Mouse (Mus musculus) left cerebral cortex, adult 11 months (tissue): ENCODE results near the gene Mbtd1.
A peak's percentile ranks its signal among the peaks of the same experiment; 100 is the strongest.

Experiments used
- DNase-seq: peaks from one replicate; pipeline ENCODE4 v3.0.0; 2022; ENCODE audit warnings: low spot score

Gene Mbtd1

DNA sequence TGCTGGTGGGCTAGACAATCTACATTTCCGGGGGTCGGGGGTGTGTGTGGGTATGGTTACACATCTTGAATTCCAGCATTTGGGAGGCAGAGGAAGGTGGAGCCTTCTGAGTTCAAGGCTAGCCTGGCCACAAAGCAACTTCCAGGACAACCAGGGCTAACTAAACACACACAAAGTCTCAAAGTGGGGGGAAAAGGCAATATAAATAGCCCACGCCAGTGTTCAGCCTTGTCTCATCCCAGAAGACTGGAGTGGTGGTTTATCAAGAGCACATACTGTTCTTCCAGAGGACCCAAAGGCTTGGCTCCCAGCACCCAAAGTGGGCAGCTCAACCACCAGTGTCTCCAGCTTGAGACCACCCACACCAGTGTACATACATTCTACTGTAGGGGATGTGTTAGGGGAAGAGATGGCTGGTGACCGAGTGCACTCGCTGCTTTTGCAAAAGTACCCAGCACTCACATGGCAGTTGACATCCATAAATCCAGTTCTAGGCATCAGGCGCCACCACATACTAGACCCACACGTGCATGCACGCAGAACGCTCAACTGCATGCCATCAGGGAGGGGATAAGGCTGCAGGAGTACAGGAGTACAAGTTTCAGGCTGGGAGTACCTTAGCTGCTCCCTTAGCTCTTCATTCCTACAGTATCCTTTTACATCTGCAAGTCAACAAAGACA, 63.4 kb downstream of the Mbtd1 start:
- DNase-seq, result no peak

DNA sequence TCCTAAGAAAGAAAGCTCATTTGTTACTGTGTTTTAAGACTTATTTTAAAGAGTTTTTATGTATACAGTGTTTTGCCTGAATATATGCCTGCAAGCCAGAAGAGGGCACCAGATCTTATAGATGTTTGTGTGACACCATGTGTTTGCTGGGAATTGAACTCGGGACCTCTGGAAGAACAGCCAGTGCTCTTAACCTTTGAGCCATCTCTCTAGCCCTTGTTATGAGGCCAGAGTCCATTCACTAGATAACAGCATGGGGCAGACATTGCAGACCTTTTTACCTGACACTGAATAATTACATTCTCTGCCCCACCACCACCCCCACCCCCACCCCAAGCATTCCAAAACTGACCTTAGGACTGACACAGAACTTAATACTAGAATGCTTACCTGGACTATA, 64.4 kb downstream of the Mbtd1 start:
- no peak for DNase-seq

DNA sequence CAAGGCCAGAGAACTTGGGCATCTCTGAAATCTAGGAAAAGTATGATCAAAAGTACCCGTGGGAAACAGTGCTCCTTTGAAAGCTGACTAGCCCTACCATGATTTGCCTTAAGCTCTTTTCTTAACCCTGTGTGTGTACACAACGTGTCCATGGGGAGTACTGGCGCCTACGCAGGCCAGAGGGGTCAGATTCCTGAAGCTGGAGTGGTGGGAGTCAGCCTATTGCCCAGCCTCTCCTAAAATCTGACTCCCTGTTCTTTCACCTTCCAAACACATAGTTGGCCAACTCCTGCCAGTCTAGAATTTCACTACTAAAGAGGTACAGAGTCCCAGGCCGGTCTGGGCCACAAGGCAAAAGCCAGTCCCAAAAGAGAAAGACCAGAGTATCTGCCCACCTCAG, 66.7 kb downstream of the Mbtd1 start:
- DNase-seq, result no peak

DNA sequence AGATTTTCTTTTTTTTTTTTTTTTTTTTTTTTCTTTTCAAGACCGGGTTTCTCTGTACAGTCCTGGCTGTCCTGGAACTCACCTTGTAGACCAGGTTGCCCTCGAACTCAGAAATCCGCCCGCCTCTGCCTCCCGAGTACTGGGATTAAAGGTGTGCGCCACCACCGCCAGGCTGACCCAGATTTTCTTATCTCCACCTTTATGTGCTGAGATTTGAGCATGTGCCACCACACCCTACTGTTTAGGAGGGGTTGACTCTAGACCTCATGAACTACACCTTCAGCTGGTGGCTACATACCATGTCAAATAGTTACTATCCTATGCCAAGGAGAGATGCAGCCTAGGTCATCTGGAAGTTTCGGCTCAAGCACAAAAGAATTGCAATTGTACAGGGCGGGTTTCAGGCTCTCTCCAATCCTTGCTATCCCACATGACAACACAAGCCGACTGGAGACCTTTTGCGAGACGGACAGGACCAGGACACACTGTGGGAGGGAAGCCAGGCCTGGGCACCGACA, 69.1 kb downstream of the Mbtd1 start:
- peak; percentile 32 for DNase-seq

DNA sequence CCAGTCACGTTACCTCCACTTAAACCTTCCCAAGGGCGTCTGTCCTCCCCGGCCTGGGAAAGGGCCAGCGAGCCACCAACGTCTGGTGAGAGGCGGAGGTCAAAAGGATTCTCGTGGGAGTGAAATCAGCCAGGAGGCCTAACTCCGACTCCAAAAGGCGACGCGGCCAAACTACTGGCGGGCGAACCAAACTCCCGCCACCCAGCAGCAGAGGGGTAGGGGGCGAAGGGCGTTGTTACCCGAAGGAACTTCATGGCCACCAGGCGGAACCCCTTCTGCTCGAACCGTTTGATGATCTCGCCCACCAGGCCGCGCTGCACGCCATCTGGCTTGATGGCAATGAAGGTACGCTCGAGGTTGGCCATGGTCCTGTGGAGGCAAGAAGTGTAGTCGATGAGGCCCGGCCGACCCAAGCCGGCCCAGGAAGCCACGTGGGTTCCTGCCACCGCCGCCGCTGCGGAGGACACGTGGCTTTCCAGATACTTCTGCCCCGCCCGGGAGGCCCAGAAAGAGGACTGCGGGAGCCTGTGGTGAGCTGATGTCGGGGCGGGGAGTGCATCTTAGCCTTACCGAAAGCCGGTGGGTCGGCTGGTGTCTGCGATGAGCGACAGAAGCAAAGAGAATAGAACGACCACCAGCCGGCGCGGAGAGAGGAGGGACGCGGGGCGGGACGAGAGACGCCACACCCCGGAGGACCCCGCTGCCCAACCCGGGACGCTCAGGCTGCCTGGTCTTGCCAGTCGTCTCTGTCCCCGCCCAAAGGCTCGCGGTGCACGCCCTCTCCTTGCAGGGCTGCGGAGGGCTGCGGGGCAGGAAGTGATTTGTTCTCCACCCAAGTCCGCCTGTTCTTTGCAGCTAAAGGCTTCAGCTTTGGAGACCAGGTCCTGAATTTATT, 69.9 kb downstream of the Mbtd1 start:
- peak; percentile 78 for DNase-seq

DNA sequence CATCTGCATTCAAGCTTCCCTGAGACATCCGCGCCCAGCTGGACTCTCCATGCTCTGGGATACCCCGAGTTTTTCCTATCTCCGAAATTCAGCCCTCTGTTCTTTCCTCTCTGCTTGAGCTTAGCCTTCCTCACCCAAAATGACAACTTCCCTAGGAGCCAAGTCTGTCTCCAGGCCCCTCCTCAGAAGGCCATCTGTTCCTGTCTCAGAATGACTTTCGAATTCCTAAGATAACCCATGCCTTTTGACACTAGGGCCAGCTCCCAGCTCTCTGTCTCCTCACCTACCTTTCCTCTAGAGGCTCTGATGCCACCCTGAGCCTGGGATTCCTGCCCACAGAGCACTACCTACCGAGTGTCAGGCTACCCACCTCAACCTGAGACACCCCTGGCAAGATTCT, 70.5 kb downstream of the Mbtd1 start, which contains the start of gene Nme2:
Nme2 (minus strand) TSS at position 101 of the 400 bp plus-strand sequence.
- DNase-seq, result no peak

DNA sequence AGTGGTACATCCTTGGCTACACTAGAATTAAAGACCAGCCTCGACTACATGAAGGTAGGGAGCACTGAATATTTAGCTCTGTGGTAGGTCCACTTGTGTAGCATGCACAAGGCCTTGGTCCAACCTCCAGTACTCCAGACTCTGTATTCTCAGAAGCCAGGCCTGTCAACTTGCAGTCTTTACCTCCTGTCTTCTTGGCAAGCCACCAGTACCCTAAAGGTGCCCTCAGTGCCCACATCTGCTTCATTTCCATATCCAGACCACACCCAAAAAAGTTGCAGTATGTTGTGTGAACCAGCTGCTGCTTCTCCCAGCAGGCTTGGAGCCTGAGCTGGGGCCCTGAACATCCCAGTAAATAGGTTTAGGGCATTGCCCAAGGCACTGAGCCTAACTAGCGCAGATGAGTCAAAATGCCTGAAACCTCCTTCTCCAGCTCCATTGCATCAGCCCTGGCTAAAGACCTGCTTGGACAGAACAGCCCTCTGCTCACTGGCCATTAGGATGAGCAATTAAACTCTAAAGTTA, 71.4 kb downstream of the Mbtd1 start:
- DNase-seq, result no peak

DNA sequence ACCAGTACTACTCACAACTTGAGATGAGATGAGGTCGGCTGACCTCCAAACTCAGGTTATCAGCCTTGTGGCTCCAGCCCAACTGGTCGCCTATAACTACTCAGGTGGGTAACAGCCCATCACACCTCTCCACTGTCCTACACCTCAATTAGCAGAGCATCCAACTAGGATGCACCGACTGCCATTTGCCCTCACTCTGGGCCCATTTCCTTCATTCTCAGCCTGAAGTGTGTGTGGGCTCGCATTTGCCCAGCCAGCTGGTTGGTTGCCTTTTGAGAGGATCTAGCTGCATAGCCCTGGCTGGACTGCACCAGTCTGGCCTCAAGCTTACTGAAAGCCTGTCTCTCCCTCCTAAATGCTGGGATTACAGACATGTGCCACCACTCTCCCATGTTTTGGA, 72.1 kb downstream of the Mbtd1 start:
- no peak for DNase-seq

DNA sequence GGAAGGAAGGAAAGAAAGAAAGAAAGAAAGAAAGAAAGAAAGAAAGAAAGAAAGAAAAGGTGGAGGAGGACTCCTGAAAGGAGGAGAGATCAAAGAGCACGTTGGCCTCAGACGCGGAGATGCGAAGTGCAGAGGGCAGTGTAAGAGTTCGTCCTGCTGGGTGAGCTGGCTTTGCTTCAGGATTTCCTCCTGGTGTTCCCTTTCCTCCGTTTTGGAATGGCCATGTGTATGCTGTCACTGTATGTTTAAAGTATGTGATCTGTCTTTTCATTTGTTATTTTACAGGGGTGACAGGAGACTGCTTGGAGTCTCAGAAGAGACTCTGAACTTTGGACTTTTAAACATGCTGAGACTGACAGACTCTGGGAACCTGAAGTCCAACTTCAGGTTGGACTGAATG, 75.8 kb downstream of the Mbtd1 start:
- no peak for DNase-seq

DNA sequence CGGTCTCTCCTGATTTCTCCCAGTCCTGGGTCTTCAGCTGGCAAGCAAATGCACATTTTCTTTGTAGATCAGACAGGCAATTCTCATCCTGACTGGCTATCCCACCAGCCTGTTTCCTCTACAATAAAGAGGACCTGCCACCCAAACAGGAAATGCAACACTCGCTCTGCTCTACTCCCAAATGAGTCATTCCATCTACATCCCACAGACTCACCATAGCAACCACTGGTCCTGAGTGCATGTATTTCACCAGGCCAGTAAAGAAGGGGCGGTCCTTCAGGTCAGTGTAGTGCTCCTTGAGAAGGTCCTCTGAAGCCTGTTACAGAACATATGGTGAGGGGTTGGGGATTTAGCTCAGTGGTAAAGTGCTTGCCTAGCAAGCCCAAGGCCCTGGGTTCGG, 77.4 kb downstream of the Mbtd1 start:
- DNase-seq, result no peak

DNA sequence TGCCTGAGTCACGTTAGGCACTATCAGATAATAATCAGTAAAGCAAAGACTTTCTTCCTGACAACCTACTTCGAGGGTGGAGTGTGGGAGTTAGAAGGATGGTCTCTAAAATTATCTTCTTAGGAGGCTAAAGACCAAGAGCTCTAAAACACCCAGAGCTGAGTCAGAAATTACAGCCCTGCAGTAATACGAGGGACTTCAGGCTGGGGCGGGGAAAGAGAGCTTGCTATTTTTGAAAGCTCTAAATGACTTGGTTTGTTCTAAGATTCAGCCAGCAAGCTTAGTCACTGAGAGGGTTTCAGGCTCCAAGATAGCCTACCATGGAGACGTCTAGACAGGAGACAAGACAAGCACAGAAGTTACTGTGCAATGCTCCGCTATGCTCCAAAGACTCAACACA, 79.7 kb downstream of the Mbtd1 start:
- DNase-seq, result no peak

DNA sequence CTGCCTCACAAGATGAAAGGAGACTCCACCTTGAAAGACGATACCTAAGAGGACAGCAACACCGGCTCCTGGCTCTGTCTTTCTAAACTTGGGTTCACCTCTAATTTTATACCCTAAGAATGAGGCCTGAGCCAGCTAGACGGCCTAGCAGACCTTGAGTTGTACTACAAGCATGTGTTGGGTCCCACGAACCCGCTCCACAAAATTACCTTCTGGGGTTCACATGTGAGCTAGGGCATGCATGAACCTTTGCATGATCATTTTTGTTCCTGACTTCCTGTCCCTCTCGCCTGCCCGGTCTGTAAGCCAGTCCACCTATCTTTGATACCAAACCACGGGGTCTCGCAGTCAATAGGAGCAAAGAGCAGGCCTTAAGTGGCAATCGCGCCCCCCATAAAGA, 81.7 kb downstream of the Mbtd1 start:
- DNase-seq, result no peak

DNA sequence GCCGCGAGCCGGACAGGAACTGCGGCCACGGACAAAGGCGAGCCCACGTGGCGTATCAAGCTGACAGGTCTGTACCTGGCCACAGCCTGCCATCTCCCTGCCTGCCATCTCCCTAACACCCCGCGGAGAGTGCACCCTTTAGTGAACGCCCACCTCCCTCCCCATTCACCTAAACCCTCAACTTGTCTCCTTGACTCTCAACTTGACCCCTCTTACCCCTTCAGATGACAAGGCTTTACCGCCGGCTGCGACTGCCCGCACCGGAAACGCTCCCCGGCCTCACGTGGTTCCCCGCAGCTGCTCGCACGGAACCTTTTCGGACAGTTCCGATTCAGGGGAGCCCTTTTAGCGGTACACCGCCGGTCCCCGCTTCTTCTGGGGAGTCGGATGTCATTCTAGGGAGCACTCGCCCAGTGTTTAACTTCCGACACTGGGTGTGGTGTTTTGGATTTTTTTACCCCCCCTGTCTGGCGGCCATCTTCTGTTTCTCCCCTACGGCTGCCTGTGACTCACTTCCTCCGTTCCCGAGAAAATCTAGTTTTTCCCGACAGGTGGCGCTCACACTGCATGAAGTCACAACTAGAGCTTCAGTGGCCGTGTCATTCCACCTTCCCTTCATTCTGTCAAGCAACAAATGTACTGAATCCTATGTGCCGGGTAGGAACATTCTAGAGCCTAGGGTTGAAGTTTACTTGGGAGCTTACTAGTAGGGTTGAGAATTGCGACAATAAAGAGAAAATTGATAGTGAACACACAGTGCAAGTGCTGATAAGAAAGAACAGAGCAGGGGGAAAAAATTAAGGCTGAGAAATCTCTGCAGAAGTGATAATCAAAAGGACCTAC, 82.6 kb downstream of the Mbtd1 start, which contains the start of the genes Gm20390 and Nme1:
Gm20390 (minus strand) TSS at position 289 of the 843 bp plus-strand sequence.
Nme1 (minus strand) TSS at position 517 of the 843 bp plus-strand sequence.
- DNase-seq, result peak; percentile 97

DNA sequence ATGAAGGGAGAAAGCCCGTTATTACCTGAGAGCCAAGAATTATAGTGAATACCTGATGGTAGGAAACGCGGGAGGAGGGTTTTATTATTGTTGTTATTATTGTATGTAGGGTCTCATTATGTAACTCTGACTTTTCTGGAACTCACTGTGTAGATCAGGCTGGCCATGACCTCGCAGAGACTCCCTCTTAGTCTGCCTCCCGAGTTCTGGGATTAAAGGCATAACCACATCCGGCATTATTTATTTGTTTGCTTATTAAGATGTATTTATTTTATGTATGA, 83.1 kb downstream of the Mbtd1 start:
- no peak for DNase-seq

DNA sequence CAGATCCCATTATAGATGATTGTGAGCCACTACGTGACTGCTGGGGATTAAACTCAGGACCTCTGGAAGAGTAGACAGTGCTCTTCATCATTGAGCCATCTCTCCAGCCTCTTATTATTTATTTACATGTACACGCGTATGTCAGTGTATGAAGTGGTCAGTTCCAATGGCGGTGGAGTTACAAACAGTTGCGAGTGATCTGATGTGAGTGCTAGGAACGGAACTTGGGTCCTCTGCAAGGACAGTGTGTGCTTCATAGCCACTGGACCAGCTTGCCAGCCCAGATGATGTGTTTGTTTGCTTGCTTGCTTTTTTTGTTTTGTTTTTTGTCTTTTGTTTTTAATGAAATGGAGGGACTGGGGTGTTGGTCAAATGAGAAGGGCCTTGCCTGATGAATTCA, 83.5 kb downstream of the Mbtd1 start:
- no peak for DNase-seq

DNA sequence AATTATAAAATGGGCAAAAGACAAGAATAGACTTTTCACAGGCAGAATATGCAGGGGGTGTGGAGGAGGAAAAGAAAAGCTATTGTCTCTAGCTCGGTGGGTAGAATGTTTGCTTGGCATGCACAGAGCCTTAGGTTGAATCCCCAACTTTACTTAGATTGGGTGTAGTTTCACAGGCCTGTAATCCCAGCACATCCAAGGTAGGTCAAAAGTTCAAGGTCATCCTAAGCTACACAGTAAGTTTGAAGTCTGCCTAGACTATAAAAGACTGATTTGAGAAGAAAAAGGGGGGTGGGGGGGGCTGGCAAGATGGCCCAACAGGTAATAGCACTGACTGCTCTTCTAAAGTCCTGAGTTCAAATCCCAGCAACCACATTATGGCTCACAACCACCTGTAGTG, 84.1 kb downstream of the Mbtd1 start:
- no peak for DNase-seq

DNA sequence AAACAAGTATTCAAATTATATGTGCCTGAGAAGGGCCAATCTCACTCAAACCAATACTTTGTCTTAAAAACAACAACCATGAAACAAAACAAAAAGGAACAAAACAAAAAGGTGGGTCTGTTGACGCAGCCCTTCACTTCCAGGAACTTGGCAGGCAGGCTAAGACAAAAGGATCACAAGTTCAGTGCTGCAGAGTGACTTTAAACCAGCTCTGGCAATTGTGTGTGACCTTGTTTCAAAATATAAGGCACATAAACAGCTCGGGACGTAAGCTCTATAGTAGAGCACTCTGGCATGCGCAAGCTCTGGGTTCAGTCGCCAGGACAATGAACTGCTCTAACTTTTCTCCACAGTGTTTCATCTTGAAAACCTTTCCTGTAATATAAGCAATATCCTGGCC, 87.3 kb downstream of the Mbtd1 start:
- DNase-seq, result no peak

DNA sequence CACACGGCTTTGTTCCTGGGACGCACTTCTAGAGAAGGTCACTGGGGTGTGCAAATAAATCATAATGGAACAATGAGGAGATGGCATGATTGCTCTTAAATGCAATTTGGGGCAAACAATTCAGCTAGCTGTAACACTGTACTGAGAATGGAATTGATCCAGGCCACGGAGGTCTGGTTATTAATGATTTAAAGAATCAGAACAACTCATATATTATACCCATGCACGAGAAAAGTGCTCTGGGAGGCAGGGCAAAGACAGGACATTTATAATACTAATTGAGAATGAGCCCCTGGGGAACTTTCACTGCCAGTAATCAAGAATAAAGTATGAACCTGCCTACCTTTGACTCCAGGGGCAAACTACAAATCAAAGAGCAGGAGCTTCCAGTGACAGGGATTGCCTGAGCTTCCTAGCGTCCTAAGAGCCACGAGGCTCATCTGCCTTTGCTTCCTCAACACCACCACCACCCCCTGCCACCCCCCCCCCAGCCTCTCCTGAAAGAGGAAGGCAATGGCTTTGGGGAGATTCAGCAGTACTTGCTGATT, 93.9 kb downstream of the Mbtd1 start:
- no peak for DNase-seq

DNA sequence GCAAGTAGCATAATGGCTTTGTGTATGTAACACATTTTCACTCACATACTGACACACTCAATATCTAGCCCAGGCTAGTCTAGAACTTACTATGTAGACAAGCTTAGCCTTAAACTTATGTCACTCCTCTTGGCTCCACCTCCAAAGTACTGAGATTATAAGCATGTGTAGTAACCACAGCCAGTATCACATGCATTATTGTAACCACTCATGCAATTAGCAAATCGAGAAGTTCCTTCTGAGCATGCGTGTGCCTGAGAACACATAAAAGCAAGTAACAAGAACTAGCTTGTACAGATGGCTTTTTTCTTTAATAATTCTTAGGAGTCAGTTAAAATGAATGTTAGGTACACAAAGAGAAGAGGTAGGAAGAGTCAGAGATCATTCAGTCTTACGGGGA, 99.0 kb downstream of the Mbtd1 start:
- DNase-seq, result no peak

DNA sequence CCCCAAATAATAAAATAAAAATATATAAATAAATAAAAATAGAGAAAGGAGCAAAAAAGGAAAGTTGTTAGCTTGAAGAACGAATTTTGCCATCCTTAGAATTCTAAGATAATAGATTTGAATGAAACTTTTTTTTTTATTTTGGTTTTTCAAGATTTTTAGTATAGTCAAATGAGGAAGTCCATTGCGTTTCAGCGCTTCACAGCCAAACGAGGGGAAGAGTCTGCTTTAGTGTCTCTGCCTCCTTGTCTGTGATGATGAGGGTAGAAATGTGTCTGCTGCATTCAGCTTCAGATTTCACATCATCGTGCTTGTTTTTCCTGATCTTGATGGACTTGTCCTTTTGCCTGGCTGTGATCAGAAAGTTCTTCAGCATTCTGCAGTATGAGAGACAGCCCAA, 99.6 kb downstream of the Mbtd1 start:
- no peak for DNase-seq

DNA sequence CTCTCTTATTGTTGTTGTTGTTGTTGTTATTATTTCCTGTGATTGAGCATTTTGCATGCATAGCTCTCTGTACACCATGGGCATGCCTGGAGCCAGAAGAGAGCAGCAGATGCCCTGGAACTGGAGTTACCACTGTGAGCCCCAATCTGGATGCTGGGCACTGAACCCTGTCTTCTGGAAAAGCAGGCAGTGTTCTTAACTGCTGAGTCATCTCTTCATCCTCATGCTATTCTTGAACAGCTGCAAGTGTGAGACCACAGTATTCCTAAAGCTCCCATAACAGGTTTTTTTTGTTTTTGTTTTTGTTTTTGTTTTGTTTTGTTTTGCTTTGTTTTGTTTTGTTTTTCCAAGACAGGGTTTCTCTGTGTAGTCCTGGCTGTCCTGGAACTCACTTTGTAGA, 100.6 kb downstream of the Mbtd1 start:
- DNase-seq, result no peak

DNA sequence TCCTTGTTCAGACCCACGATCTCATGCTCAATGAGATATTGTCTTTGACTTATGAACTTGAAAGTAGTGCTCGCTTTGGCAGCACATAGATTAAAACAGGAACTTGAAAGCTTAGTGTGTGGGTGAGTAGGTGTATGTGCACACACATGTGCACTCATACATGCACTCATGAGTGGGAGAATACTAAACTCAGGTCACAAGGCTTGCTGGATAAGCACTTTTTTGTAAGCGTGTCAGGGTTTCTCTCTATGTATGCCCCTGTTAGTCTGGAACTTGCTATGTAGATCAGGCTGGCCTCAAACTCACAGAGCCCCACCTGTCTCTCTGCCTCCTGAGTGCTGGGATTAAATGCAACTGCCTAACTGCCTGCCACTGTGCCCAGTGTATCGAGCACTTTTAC, 101.4 kb downstream of the Mbtd1 start:
- no peak for DNase-seq
